Mouse (Mus musculus) brain, embryonic 18.5 days (tissue): Measurements from ENCODE around the gene Dtnbp1.

Experiments used
- DNase-seq: peaks from one replicate; pipeline ENCODE4 v3.0.0-alpha.2; 2012; ENCODE audit warnings: low read depth, low spot score

Dtnbp1 gene

GRCm38 (mm10) chr13:44904271-44904670 is 97.7 kb downstream of the Dtnbp1 start:
- no peak for DNase-seq

GRCm38 (mm10) chr13:44903416-44903815 is 98.5 kb downstream of the Dtnbp1 start:
- DNase-seq: no peak

DNA sequence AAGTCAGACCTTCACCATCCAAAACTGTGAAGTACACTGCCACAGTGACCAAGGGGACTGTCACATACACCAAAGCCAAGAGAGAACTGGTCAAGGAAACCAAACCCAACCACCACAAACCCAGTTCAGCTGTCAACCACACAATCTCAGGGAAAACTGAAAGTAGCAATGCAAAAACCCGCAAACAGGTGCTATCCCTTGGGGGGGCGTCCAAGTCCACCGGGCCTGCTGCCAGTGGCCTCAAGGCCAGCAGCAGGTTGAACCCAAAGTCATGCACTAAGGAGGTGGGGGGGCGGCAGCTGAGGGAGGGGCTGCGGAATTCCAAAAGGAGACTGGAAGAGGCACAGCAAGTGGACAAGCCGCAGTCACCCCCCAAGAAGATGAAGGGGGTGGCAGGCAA is 99.6 kb downstream of the Dtnbp1 start:
- DNase-seq: no peak

- no peak for DNase-seq
Measured at GRCm38 (mm10) chr13:44896211-44896610, 105.7 kb downstream of the Dtnbp1 start.

DNA sequence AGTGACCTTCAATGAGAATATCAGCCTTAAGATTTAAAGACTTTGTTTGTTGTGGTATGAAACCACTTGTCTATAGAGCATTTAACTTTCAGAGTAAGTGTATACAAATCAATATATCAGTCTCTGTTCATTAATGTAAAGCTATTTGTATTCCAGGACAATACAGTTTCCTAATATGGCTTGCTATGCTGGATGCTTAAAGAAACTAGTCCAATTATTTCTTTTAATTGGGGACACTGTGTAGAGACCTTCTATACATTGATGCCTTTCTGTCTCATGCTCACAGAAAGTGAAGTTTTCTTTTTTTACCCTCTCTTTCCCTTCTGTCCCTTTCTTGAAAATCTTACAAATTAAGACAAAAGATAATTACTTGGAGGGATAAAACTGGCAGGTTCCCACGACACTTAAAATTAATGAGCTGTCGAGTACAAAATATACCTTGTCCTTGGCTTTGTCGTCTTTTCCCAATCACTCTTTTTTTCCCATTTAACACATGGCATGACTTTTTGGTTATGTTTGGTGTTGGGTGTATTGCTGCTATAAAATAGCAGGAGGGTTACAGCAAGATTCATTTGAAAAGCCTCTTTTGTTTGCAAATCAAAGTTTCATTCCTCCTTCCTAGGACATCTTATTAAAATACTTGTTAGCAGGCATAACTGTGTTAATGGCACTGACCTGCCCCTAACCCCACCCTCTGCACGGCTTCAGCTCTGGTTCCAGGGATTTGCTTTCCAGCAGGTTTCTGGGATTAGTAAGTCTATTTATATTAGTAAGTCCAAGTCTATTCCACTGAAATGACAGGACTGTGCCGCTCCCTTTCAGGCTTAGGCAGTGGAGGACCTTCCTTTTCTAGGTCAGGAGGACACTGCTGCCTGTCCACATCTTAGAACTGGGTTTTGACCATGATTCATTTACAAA is 109.9 kb downstream of the Dtnbp1 start:
- no peak for DNase-seq

DNA sequence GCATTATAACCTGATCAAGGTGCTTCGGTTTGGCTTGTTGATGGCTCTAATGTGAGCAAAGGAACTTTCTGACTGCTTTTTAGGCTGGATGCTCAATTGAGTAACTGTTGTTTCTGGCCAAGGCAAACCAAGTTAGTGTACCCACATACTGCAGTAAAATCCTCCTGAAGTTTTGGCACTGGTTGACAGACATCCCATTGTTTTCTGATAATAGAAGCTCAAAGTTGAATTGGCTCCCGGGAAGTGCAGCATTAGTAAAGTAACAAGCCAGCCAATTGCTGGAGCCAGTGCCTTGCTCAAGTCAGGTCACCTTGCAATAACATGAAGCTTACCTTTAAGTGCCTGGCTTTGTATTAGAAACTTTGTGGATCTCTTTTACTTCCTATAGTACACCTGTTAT is 111.3 kb downstream of the Dtnbp1 start:
- no peak for DNase-seq

DNA sequence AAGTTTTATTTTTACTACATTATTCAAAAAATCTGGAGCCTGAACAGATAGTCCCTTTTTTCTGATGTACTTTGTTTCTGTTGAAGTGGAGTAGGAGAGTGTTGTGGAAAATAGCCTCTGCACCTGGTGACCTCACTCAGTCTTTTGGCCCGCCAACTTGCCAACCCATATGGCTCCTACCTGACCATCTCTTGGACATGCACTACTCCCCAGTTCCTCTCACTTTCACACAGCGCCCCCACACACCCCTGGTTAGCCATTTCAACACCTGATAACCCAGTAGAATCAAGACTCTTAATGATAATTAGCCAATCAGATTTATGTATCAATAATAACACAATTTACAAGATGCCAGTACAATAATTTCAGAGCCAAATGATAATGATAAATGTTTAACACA is 115.7 kb downstream of the Dtnbp1 start:
- DNase-seq: no peak

GRCm38 (mm10) chr13:44881001-44881400 is 120.9 kb downstream of the Dtnbp1 start:
- no peak for DNase-seq

- DNase-seq: no peak
Measured at GRCm38 (mm10) chr13:44876799-44877198, 125.1 kb downstream of the Dtnbp1 start.
